Comparison of ENCODE assay signal across 13 mouse cellular contexts in the genomic region with DNA sequence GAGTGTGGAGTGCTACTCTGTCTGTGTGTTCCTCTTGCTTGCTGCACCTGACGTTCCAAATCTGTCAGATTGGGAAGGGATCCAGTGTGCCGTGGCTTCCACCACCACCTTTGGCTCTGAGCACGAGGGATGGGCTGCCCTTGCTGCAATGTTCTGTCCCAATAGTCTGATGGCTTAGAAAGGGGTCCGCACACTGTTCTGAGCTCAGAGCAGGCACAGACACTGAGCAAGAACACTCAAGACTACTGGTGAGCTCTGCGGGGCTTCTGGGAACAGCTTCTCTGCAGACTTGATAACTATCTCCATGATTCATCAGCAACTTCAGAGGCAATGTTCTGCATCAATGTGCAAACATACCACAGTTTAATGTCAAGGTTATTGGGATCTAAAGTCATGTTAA.
"Had no signal": no experiment of that assay in that cellular context is flagged by ENCODE, and none has a peak within 500 bp of the region (broad histone marks: within the 10 kb centered on the region; RNA-seq: fewer than 3 reads in every experiment).

No protein-coding gene starts in this region.

- H3K27me3 ChIP-seq: megakaryocyte, embryonic 14.5 days; midbrain, embryonic 13.5 days; midbrain, embryonic 15.5 days; neural tube, embryonic 12.5 days had no signal

- H3K27ac ChIP-seq: macrophage; midbrain, embryonic 13.5 days; midbrain, embryonic 15.5 days; neural tube, embryonic 12.5 days had no signal

- H3K36me3 ChIP-seq: midbrain, embryonic 13.5 days; midbrain, embryonic 15.5 days; neural tube, embryonic 12.5 days had no signal

- H3K9ac ChIP-seq: lung, embryonic 14.5 days; midbrain, embryonic 13.5 days; midbrain, embryonic 15.5 days; neural tube, embryonic 12.5 days had no signal

- H3K4me2 ChIP-seq: lung, embryonic 14.5 days; midbrain, embryonic 11.5 days; midbrain, embryonic 13.5 days; midbrain, embryonic 15.5 days; neural tube, embryonic 12.5 days had no signal

- H3K9me3 ChIP-seq: megakaryocyte, embryonic 14.5 days; midbrain, embryonic 13.5 days; midbrain, embryonic 15.5 days; neural tube, embryonic 12.5 days had no signal

- ATAC-seq: midbrain, embryonic 13.5 days; midbrain, embryonic 15.5 days had no signal

- H3K4me1 ChIP-seq: midbrain, embryonic 13.5 days; midbrain, embryonic 15.5 days; neural tube, embryonic 12.5 days had no signal

- H3K4me3 ChIP-seq: megakaryocyte, embryonic 14.5 days; midbrain, embryonic 13.5 days; midbrain, embryonic 15.5 days; neural tube, embryonic 12.5 days had no signal

- DNase-seq: lung, adult 18-20 months; lung, embryonic 14.5 days; lung, postnatal 10 days; right cerebral cortex, postnatal 14 days; thymus, adult 18-20 months; thymus, postnatal 14 days; thymus, postnatal 36 days had no signal
